Mouse (Mus musculus) megakaryocyte, embryonic 14.5 days (primary cell): ENCODE measurements around the gene Mlph.

Experiments
- FLI1 ChIP-seq: IDR thresholded peaks from 2 replicates; pipeline ENCODE4 v1.6.1; 2012; ENCODE audit warnings: low read length, inconsistent platforms, mixed read lengths
- GATA1 ChIP-seq: IDR thresholded peaks from 3 replicates; pipeline ENCODE4 v1.6.1; 2012; ENCODE audit warnings: mixed read lengths, low read length, inconsistent platforms, borderline replicate concordance

DNA sequence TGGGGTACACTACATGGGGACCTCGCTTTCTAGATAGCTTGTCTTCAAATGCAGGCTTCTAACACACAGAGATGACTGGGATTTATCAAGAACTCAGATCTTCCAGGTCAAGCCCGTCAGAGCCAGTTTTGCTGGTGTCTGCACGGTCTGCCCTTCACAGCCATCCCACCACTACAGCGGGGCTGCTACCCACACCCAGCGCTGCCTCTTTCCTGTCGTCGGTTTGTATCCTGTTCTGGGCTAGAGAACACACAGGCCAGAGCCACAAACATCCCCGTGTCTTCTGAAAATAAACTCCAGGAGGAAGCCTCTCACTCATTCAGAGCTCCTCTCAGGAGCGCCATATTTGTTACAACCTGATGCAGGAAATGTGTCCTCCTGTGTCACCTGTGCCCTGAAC lies 34.4 kb downstream of the Mlph start:
- TF ChIP-seq FLI1 (no peak), GATA1 (no peak)
